Comparison of ENCODE assay signal across 12 mouse cellular contexts in genomic region chr12:71969941-71970629, GRCm38 (mm10).
DNase-seq lines count a peak whose midpoint lies in the region; ATAC-seq and TF ChIP-seq lines count a peak whose summit lies in the region.
"Had no signal": no experiment of that assay in that cellular context is flagged by ENCODE, and none has a peak within 500 bp of the region (broad histone marks: within the 10 kb centered on the region; RNA-seq: fewer than 3 reads in every experiment).

No protein-coding gene starts in this region.

- peaks cover 7% of the 10 kb centered on the region for H3K36me3 ChIP-seq in forebrain, embryonic 15.5 days
- peaks cover 22% of the 10 kb centered on the region for H3K36me3 ChIP-seq in forebrain, embryonic 12.5 days (replicated peaks)
- H3K36me3 ChIP-seq in intestine, embryonic 14.5 days (ENCODE audit: control insufficient read depth, insufficient read depth, low read length) = peaks cover 29% of the 10 kb centered on the region
- H3K36me3 ChIP-seq in intestine, postnatal 0 days (ENCODE audit: control insufficient read depth, insufficient read depth) = peaks cover 4% of the 10 kb centered on the region; the same call in 1 of the 2 replicates
- peaks cover 7% of the 10 kb centered on the region for H3K36me3 ChIP-seq in heart, embryonic 16.5 days (ENCODE audit: control insufficient read depth, insufficient read depth)

- TF ChIP-seq CTCF in intestine, postnatal 0 days (IDR thresholded peaks at IDR 0.05; ENCODE audit: low read depth) = no peak

- 0 out of 2 replicates have a peak, but pooled peaks have one; percentile 27 for ATAC-seq in forebrain, embryonic 15.5 days (replicated peaks)
- no peak for ATAC-seq in forebrain, embryonic 12.5 days (ENCODE audit: low FRiP score)
- ATAC-seq in intestine, embryonic 14.5 days (replicated peaks; ENCODE audit: low FRiP score, low TSS enrichment, low read depth) = no peak
- ATAC-seq in intestine, postnatal 0 days = no peak
- no peak for ATAC-seq in heart, embryonic 16.5 days (replicated peaks; ENCODE audit: extremely low read depth, insufficient read depth, low FRiP score)
- ATAC-seq: midbrain, embryonic 13.5 days had no signal

- no peaks in the 10 kb centered on the region for H3K27me3 ChIP-seq in forebrain, embryonic 15.5 days
- H3K27me3 ChIP-seq in forebrain, embryonic 12.5 days = no peaks in the 10 kb centered on the region
- H3K27me3 ChIP-seq in intestine, embryonic 14.5 days (replicated peaks; ENCODE audit: control insufficient read depth, insufficient read depth, low read length) = no peaks in the 10 kb centered on the region
- H3K27me3 ChIP-seq in intestine, postnatal 0 days (replicated peaks; ENCODE audit: control insufficient read depth, insufficient read depth, low read length) = no peaks in the 10 kb centered on the region
- H3K27me3 ChIP-seq in heart, embryonic 16.5 days (ENCODE audit: control insufficient read depth, insufficient read depth, low read length) = no peaks in the 10 kb centered on the region
- H3K27me3 ChIP-seq: midbrain, embryonic 13.5 days had no signal

- no peak for DNase-seq in intestine, embryonic 14.5 days (ENCODE audit: low spot score)
- peak; percentile 30 for DNase-seq in R1 (ENCODE audit: low read depth, low spot score)
- no peak for DNase-seq in cerebellum, adult 9-11 months
- DNase-seq in B cell, adult 2 months = no peak
- DNase-seq: cerebellum, adult 11-12 months had no signal

- no peaks in the 10 kb centered on the region for H3K9me3 ChIP-seq in forebrain, embryonic 15.5 days
- no peaks in the 10 kb centered on the region for H3K9me3 ChIP-seq in forebrain, embryonic 12.5 days
- no peaks in the 10 kb centered on the region for H3K9me3 ChIP-seq in intestine, embryonic 14.5 days (ENCODE audit: control insufficient read depth, low read length)
- H3K9me3 ChIP-seq in intestine, postnatal 0 days (ENCODE audit: control insufficient read depth) = no peaks in the 10 kb centered on the region
- H3K9me3 ChIP-seq in heart, embryonic 16.5 days (replicated peaks; ENCODE audit: control insufficient read depth, low read length) = no peaks in the 10 kb centered on the region
- H3K9me3 ChIP-seq: G1E; midbrain, embryonic 13.5 days had no signal

- H3K9ac ChIP-seq in forebrain, embryonic 15.5 days (replicated peaks) = no peak overlapping the region
- H3K9ac ChIP-seq in forebrain, embryonic 12.5 days = no peak overlapping the region
- no peak overlapping the region for H3K9ac ChIP-seq in intestine, embryonic 14.5 days (ENCODE audit: low read length)
- H3K9ac ChIP-seq in intestine, postnatal 0 days (ENCODE audit: low read depth, low read length) = no peak overlapping the region
- H3K9ac ChIP-seq in heart, embryonic 16.5 days (ENCODE audit: low read length) = no peak overlapping the region
- H3K9ac ChIP-seq: midbrain, embryonic 13.5 days had no signal

- WGBS in forebrain, embryonic 15.5 days = 71% methylated on average over 12 of the region's 12 CpGs
- WGBS in forebrain, embryonic 12.5 days = 72% methylated on average over 12 of the region's 12 CpGs
- WGBS in intestine, embryonic 14.5 days = 73% methylated on average over 12 of the region's 12 CpGs
- WGBS in intestine, postnatal 0 days = 73% methylated on average over 12 of the region's 12 CpGs
- WGBS in heart, embryonic 16.5 days = 61% methylated on average over 12 of the region's 12 CpGs

- H3K4me2 ChIP-seq in forebrain, embryonic 15.5 days (replicated peaks) = no peak overlapping the region
- no peak overlapping the region for H3K4me2 ChIP-seq in forebrain, embryonic 12.5 days
- H3K4me2 ChIP-seq in intestine, embryonic 14.5 days (ENCODE audit: low read length) = no peak overlapping the region; the same call in 1 of the 2 replicates
- H3K4me2 ChIP-seq in intestine, postnatal 0 days (replicated peaks; ENCODE audit: low read depth) = no peak overlapping the region
- no peak overlapping the region for H3K4me2 ChIP-seq in heart, embryonic 16.5 days (ENCODE audit: low read depth, low read length)
- H3K4me2 ChIP-seq: liver, embryonic 11.5 days; midbrain, embryonic 13.5 days had no signal

- no peak overlapping the region for H3K27ac ChIP-seq in forebrain, embryonic 15.5 days (replicated peaks)
- H3K27ac ChIP-seq in forebrain, embryonic 12.5 days = no peak overlapping the region
- peak overlapping the region; percentile 74 for H3K27ac ChIP-seq in intestine, embryonic 14.5 days (ENCODE audit: low read depth)
- no peak overlapping the region for H3K27ac ChIP-seq in intestine, postnatal 0 days (ENCODE audit: low read depth, low read length)
- peak overlapping the region; percentile 71 for H3K27ac ChIP-seq in heart, embryonic 16.5 days (ENCODE audit: low read length)
- H3K27ac ChIP-seq: midbrain, embryonic 13.5 days had no signal

- no peak overlapping the region for H3K4me3 ChIP-seq in forebrain, embryonic 15.5 days
- H3K4me3 ChIP-seq in forebrain, embryonic 12.5 days (replicated peaks) = no peak overlapping the region
- H3K4me3 ChIP-seq in intestine, embryonic 14.5 days (ENCODE audit: low read depth, low read length) = no peak overlapping the region
- H3K4me3 ChIP-seq in intestine, postnatal 0 days (ENCODE audit: low read depth, low read length) = no peak overlapping the region
- H3K4me3 ChIP-seq in heart, embryonic 16.5 days (ENCODE audit: low read length) = no peak overlapping the region
- H3K4me3 ChIP-seq: midbrain, embryonic 13.5 days had no signal

- peaks cover 31% of the 10 kb centered on the region for H3K4me1 ChIP-seq in forebrain, embryonic 15.5 days
- peaks cover 18% of the 10 kb centered on the region for H3K4me1 ChIP-seq in forebrain, embryonic 12.5 days
- peaks cover 23% of the 10 kb centered on the region for H3K4me1 ChIP-seq in intestine, embryonic 14.5 days (replicated peaks; ENCODE audit: control insufficient read depth, insufficient read depth, low read length)
- no peaks in the 10 kb centered on the region for H3K4me1 ChIP-seq in intestine, postnatal 0 days (replicated peaks; ENCODE audit: control insufficient read depth, insufficient read depth, low read length)
- peaks cover 53% of the 10 kb centered on the region for H3K4me1 ChIP-seq in heart, embryonic 16.5 days (ENCODE audit: control insufficient read depth, insufficient read depth, low read length)

Comparison
In these comparisons a context has a peak if more than half of its experiments do, and no peak if none do; other contexts are left out.
1. H3K27ac ChIP-seq: peak in intestine, embryonic 14.5 days (single experiment) and heart, embryonic 16.5 days (single experiment); none in forebrain, embryonic 15.5 days (single experiment), forebrain, embryonic 12.5 days (single experiment) and intestine, postnatal 0 days (single experiment).